27 mouse cellular contexts compared by ENCODE assay signal in genomic region chr13:24798686-24799085, GRCm38 (mm10). TPM values are rescaled to one million over a fixed set of nuclear protein-coding genes. Genes with fewer than 3 reads are reported as not detected.
"Had no signal": no experiment of that assay in that cellular context is flagged by ENCODE, and none has a peak within 500 bp of the region (broad histone marks: within the 10 kb centered on the region; RNA-seq: fewer than 3 reads in every experiment).

No protein-coding gene starts in this region.

- H3K27ac ChIP-seq: heart, embryonic 10.5 days; hindbrain, embryonic 13.5 days; hindbrain, embryonic 15.5 days; hindbrain, postnatal 0 days; intestine, embryonic 15.5 days; limb, embryonic 10.5 days; limb, embryonic 12.5 days had no signal

- DNase-seq: forebrain, postnatal 0 days; gastrocnemius, adult 2 months; gastrocnemius, postnatal 10 days; gastrocnemius, postnatal 25 days; kidney, adult 18-20 months; kidney, adult 8-10 months; kidney, postnatal 10 days; kidney, postnatal 25 days; kidney, postnatal 4 days; liver had no signal

- H3K4me3 ChIP-seq: heart, embryonic 12.5 days; hindbrain, embryonic 13.5 days; layer of hippocampus, adult 2 months; left cerebral cortex, adult 2 months; limb, embryonic 12.5 days had no signal

- H3K36me3 ChIP-seq: heart, embryonic 10.5 days; heart, embryonic 12.5 days; hindbrain, embryonic 13.5 days; hindbrain, embryonic 15.5 days; intestine, embryonic 15.5 days; limb, embryonic 10.5 days; limb, embryonic 12.5 days had no signal

- H3K27me3 ChIP-seq: heart, embryonic 12.5 days; hindbrain, embryonic 13.5 days; hindbrain, embryonic 15.5 days; intestine, embryonic 15.5 days; limb, embryonic 12.5 days had no signal

RNA-seq across cellular contexts. Expression of gene D130043K22Rik, which starts 46.2 kb away (rescaled TPM):
- total RNA-seq: gastrocnemius, adult 2 months; gastrocnemius, postnatal 25 days; gastrocnemius, postnatal 4 days; heart, adult 8-10 months; heart, postnatal 10 days; heart, postnatal 25 days; hematopoietic stem cell, adult 5-6 weeks had no signal
- polyA plus RNA-seq: heart, embryonic 16.5 days; liver, embryonic 11.5 days had no signal
